Mouse (Mus musculus) cortical plate, adult 2 months (tissue): ENCODE data around the gene Olfr575. TPM values are rescaled to one million over a fixed set of nuclear protein-coding genes. Genes with fewer than 3 reads are reported as not detected.

Experiments
- H3K27ac ChIP-seq: fragments of 200-500 bp; 2 replicates; pipeline ENCODE4 v1.5.1; 2012; ENCODE audit warnings: low read length, control low read depth, inconsistent platforms; ENCODE audit not compliant: insufficient read depth
- H3K4me1 ChIP-seq: fragments of 200-500 bp; 2 replicates; pipeline ENCODE4 v1.6.1; 2011; ENCODE audit warnings: low read length; ENCODE audit not compliant: control insufficient read depth, insufficient read depth
- H3K4me3 ChIP-seq: fragments of 200-500 bp; 2 replicates; pipeline ENCODE4 v1.5.1; 2011; ENCODE audit warnings: mild to moderate bottlenecking, low read length, control low read depth; ENCODE audit not compliant: insufficient read depth
- CTCF ChIP-seq: fragments of 200-500 bp; IDR thresholded peaks from 2 replicates; pipeline ENCODE4 v1.5.1; 2011; ENCODE audit warnings: mild to moderate bottlenecking, control low read depth, low read length; ENCODE audit not compliant: insufficient read depth; ENCODE audit errors: extremely low read depth
- POLR2A ChIP-seq: fragments of 200-500 bp; IDR thresholded peaks from 2 replicates; pipeline ENCODE4 v1.6.1; 2011; ENCODE audit warnings: mild to moderate bottlenecking, low read length, control low read depth; ENCODE audit not compliant: insufficient read depth; ENCODE audit errors: extremely low read depth
- polyA plus RNA-seq: library from polyadenylated mRNA; depleted of rRNA; stranded (reverse); fragments of >200 nt; gene quantifications from 2 replicates; pipeline ENCODE4 v1.2.3, GENCODE M21; 2012; rRNA removed

The Olfr575 gene
- polyA plus RNA-seq, 1 experiment: not detected

DNA sequence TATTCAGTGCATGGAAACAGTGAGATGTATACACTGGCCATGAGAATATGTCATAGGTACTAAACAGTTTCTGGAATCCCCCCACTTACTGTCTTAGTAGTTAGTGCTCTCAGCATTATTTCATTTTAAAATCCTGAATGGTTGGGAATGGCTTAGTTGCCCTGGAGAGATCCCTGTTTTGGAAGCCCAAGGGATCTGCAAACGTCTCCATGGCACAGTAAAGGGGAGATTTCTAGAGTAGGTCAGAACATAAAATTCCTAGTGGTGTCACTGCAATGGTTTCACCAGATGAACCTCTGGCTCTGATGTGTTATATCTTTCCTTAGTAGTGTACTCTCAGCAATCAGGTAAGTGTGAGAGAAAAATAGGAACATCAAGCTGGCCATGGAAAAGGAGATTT lies 34.5 kb downstream of the Olfr575 start, which contains the start of gene Olfr572:
Gene Olfr572 (plus strand): TSS at position 301 of the 400 bp plus-strand sequence.
- no peaks in the 10 kb centered on the region for H3K4me1 ChIP-seq
- no peak within 1 kb of the TSS for H3K27ac ChIP-seq
- no peak for TF ChIP-seq CTCF
- TF ChIP-seq POLR2A: no peak
- H3K4me3 ChIP-seq: no peak within 1 kb of the TSS

DNA sequence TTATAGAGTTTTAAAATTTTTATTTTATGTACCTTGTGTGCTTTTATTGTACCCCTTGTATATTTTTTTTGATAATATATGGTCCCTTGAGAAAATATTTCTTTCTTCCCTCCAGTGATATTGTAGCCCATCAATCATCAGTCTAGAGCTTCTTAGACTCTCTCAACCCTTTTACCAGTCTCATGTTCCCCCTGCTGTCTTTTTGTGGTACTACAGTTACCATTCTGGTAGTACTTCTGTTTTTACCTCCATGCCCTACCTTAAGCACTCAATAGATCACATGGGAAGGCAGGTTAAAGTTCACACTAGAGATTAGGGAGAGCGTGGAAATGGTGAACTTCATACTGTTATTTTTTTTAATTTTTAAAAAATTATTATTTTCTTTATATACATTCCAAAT lies 38.9 kb downstream of the Olfr575 start:
- no peak overlapping the region for H3K4me3 ChIP-seq
- no peak overlapping the region for H3K27ac ChIP-seq
- TF ChIP-seq POLR2A (no peak), CTCF (0 out of 2 replicates have a peak, but pooled peaks have one; percentile 0)
- no peaks in the 10 kb centered on the region for H3K4me1 ChIP-seq

DNA sequence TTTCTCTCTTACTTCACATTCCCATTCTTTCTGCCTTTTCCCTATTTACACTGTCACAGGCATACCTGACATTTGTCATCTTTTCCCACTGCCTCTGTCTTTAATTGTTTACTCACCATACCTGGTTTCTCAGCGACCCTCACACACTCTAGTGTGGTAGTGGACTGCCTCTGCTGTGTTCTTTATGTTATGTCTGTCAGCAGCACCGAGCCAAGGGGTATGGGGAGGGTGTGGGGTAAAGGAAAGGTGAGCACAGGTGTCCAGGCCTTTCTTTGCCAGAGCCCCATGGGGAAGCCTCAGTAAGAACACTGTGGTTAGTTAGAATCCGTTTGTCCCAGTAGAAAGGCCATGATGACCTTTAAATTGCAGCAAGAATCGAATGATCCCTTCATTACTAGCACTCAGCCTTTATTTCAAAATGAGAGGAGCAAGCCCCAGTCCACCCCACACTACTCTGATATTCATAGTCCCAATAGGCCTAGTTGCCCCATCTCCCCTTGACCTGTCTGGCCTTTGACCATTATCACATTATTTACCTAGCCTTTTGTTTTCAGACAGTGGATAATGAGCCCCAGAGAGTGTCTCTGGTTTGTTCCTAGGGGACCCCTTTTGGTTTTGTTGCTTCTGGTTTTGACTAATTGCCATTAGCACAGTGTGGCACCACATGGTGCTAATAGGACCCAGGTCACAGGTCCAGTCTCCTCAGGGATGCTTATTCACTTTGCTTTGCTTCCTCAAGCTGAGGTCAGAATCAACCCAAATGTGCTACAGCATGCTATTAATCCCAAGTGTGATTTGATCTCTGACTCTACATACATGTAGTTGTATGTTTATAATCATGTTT lies 41.3 kb downstream of the Olfr575 start, which contains the start of gene Olfr571:
Gene Olfr571 (minus strand): TSS at position 505 of the 844 bp plus-strand sequence.
- TF ChIP-seq CTCF (no peak), POLR2A (no peak)
- no peak within 1 kb of the TSS for H3K27ac ChIP-seq
- no peak within 1 kb of the TSS for H3K4me3 ChIP-seq
- no peaks in the 10 kb centered on the region for H3K4me1 ChIP-seq

DNA sequence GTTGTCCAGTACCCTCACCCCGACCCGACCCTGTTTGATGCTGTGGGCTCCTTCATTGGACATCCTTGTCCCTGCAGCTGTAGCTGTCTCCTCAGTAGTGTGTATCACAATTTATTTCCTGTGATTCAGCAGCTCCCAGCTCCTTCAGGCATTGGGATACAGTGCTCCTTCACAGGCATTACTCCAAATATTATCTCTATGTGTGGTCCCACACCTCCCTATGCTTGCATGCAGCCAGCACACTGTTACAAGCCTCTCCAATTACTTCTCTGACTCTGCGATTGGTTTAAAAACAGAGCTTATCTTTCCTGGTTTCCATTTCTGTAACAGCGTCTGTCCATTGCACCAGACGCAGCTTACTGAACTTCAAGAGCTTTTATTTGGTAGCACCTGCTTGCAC lies 42.2 kb downstream of the Olfr575 start:
- H3K27ac ChIP-seq: no peak overlapping the region
- no peaks in the 10 kb centered on the region for H3K4me1 ChIP-seq
- H3K4me3 ChIP-seq: no peak overlapping the region
- TF ChIP-seq POLR2A (no peak), CTCF (no peak)

DNA sequence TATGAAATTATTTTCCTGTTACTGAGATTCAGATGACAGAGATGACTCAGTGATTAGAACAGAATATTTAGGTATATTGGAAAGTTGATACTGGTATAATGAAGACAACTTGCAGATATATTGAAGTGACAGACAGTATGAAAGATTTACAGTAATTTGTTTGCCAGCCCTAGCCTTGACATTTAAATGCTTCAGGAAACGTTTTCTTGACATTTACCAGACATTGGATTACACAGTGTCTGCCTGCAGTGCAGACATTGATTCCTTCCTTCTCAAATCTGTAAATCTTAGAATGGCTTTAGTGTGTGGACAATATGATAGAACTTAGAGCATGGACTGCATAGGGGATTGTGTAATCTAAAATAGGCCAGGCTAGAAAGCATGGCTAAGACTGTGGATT lies 43.3 kb downstream of the Olfr575 start:
- no peak overlapping the region for H3K27ac ChIP-seq
- H3K4me1 ChIP-seq: no peaks in the 10 kb centered on the region
- no peak for TF ChIP-seq CTCF
- TF ChIP-seq POLR2A: no peak
- no peak overlapping the region for H3K4me3 ChIP-seq

Other genes starting within 250 kb of the Olfr575 start
- not detected in 2 replicates for gene Olfr33, start 239.7 kb downstream of the Olfr575 start, polyA plus RNA-seq
- not detected in 2 replicates for gene Olfr559, start 231.3 kb downstream of the Olfr575 start, polyA plus RNA-seq
- 0.23 and 0.36 TPM in 2 replicates for gene Olfr560, start 199.4 kb downstream of the Olfr575 start, polyA plus RNA-seq
- 4.7 TPM in 2 replicates for gene Olfr78, start 199.3 kb downstream of the Olfr575 start, polyA plus RNA-seq
- gene Olfr561, start 187.6 kb downstream of the Olfr575 start, polyA plus RNA-seq: 0.08 TPM in 1 of 2 replicates, not detected in the other
- gene Olfr564, start 155.3 kb downstream of the Olfr575 start, polyA plus RNA-seq: not detected in 2 replicates
- not detected in 2 replicates for gene Olfr566, start 100.0 kb downstream of the Olfr575 start, polyA plus RNA-seq
- not detected in 2 replicates for gene Olfr568, start 81.7 kb downstream of the Olfr575 start, polyA plus RNA-seq
- not detected in 2 replicates for gene Olfr569, start 67.9 kb downstream of the Olfr575 start, polyA plus RNA-seq
- not detected in 2 replicates for gene Olfr570, start 64.2 kb downstream of the Olfr575 start, polyA plus RNA-seq
- not detected in 2 replicates for gene Olfr571, start 41.2 kb downstream of the Olfr575 start, polyA plus RNA-seq
- not detected in 2 replicates for gene Olfr572, start 34.4 kb downstream of the Olfr575 start, polyA plus RNA-seq
- gene Olfr573-ps1, start 16.2 kb downstream of the Olfr575 start, polyA plus RNA-seq: not detected in 2 replicates
- not detected in 2 replicates for gene Olfr574, start 10.3 kb downstream of the Olfr575 start, polyA plus RNA-seq
- not detected in 2 replicates for gene Olfr576, start 3.9 kb upstream of the Olfr575 start, polyA plus RNA-seq
- not detected in 2 replicates for gene Olfr577, start 17.2 kb upstream of the Olfr575 start, polyA plus RNA-seq
- not detected in 2 replicates for gene Olfr578, start 30.5 kb upstream of the Olfr575 start, polyA plus RNA-seq
- gene Olfr582, start 79.2 kb upstream of the Olfr575 start, polyA plus RNA-seq: not detected in 2 replicates
- gene Olfr583, start 92.5 kb upstream of the Olfr575 start, polyA plus RNA-seq: not detected in 2 replicates
- not detected in 2 replicates for gene Olfr584, start 123.1 kb upstream of the Olfr575 start, polyA plus RNA-seq
- not detected in 2 replicates for gene Olfr585, start 138.9 kb upstream of the Olfr575 start, polyA plus RNA-seq
- gene Olfr586, start 166.9 kb upstream of the Olfr575 start, polyA plus RNA-seq: not detected in 2 replicates
- gene Olfr588-ps1, start 182.1 kb upstream of the Olfr575 start, polyA plus RNA-seq: not detected in 2 replicates
- not detected in 2 replicates for gene Olfr589, start 197.6 kb upstream of the Olfr575 start, polyA plus RNA-seq
- gene Olfr591, start 219.6 kb upstream of the Olfr575 start, polyA plus RNA-seq: not detected in 2 replicates
- gene Olfr592, start 226.0 kb upstream of the Olfr575 start, polyA plus RNA-seq: not detected in 2 replicates